Mouse (Mus musculus) forebrain, embryonic 13.5 days (tissue): Measurements from ENCODE around the gene Apbb1ip. TPM values are rescaled to one million over a fixed set of nuclear protein-coding genes. Genes with fewer than 3 reads are reported as not detected.

ENCODE experiments used
- ATAC-seq: fragments of 200-750 bp; cut with Nextera tagmentation; 2 replicates; pipeline ENCODE4 v1.8.0; 2017
- H3K27ac ChIP-seq: fragments of 300-500 bp; sonication (generic); 2 replicates; pipeline ENCODE4 v1.5.1; 2015; ENCODE audit warnings: inconsistent platforms, mild to moderate bottlenecking, moderate library complexity
- H3K27me3 ChIP-seq: fragments of 300-500 bp; sonication (generic); 2 replicates; pipeline ENCODE4 v1.6.1; 2015; ENCODE audit warnings: mild to moderate bottlenecking, inconsistent platforms
- H3K36me3 ChIP-seq: fragments of 300-500 bp; sonication (generic); 2 replicates; pipeline ENCODE4 v1.6.1; 2015; ENCODE audit warnings: mild to moderate bottlenecking, inconsistent platforms; ENCODE audit not compliant: poor library complexity, severe bottlenecking
- H3K4me1 ChIP-seq: fragments of 300-500 bp; sonication (generic); 2 replicates; pipeline ENCODE4 v1.6.1; 2015; ENCODE audit warnings: inconsistent platforms
- H3K4me2 ChIP-seq: fragments of 300-500 bp; sonication (generic); 2 replicates; pipeline ENCODE4 v1.6.1; 2015; ENCODE audit warnings: inconsistent platforms, mild to moderate bottlenecking, moderate library complexity
- H3K4me3 ChIP-seq: fragments of 300-500 bp; sonication (generic); 2 replicates; pipeline ENCODE4 v1.5.1; 2015; ENCODE audit warnings: mild to moderate bottlenecking, inconsistent platforms
- H3K9ac ChIP-seq: fragments of 300-500 bp; sonication (generic); 2 replicates; pipeline ENCODE4 v1.6.1; 2015; ENCODE audit warnings: mild to moderate bottlenecking, inconsistent platforms
- H3K9me3 ChIP-seq: fragments of 300-500 bp; sonication (generic); replicated peaks from 2 replicates; pipeline ENCODE4 v1.6.1; 2016; ENCODE audit warnings: inconsistent platforms
- WGBS: fragments of 180-500 bp; shearing (Covaris S2); methylation state at CpG from one replicate; pipeline ENCODE4 v1.1.7; 2015; 5-methylcytosine and 5-hydroxymethylcytosine counted together
- polyA plus RNA-seq: library from polyadenylated mRNA; unstranded; fragments of >200 nt; fragmentation: Nextera tagmentation; extraction: Ambion mirVana; gene quantifications from 2 replicates; pipeline ENCODE4 v1.2.1, GENCODE M21; 2015

Gene Apbb1ip
- polyA plus RNA-seq, 1 experiment from 2014 or later, result 0.61 TPM

GRCm38 (mm10) chr2:22776568-22777230 is 2.8 kb downstream of the Apbb1ip start:
- H3K27me3 ChIP-seq, result peaks cover 13% of the 10 kb centered on the region; the same call in 1 of the 2 replicates
- ATAC-seq, result no peak
- peaks cover 8% of the 10 kb centered on the region; the same call in 1 of the 2 replicates for H3K4me1 ChIP-seq
- H3K27ac ChIP-seq, result no peak overlapping the region
- H3K4me3 ChIP-seq, result no peak overlapping the region
- WGBS, result 70% methylated on average over 2 of the region's 2 CpGs
- no peak overlapping the region for H3K4me2 ChIP-seq
- H3K9ac ChIP-seq, result no peak overlapping the region
- H3K9me3 ChIP-seq, result no peaks in the 10 kb centered on the region
- no peaks in the 10 kb centered on the region for H3K36me3 ChIP-seq

GRCm38 (mm10) chr2:22777757-22778156 is 3.9 kb downstream of the Apbb1ip start:
- no peaks in the 10 kb centered on the region for H3K9me3 ChIP-seq
- peaks cover 13% of the 10 kb centered on the region; the same call in 1 of the 2 replicates for H3K27me3 ChIP-seq
- no peak overlapping the region for H3K27ac ChIP-seq
- H3K4me2 ChIP-seq, result no peak overlapping the region
- H3K4me3 ChIP-seq, result no peak overlapping the region
- peaks cover 8% of the 10 kb centered on the region; the same call in 1 of the 2 replicates for H3K4me1 ChIP-seq
- H3K9ac ChIP-seq, result no peak overlapping the region
- ATAC-seq, result no peak
- no peaks in the 10 kb centered on the region for H3K36me3 ChIP-seq
- 89% methylated on average over 3 of the region's 3 CpGs for whole genome bisulfite sequencing

GRCm38 (mm10) chr2:22780884-22781283 is 7.0 kb downstream of the Apbb1ip start:
- Histone ChIP-seq H3K9me3 (no peaks in the 10 kb centered on the region), H3K9ac (no peak overlapping the region), H3K36me3 (no peaks in the 10 kb centered on the region), H3K27me3 (no peaks in the 10 kb centered on the region), H3K4me2 (no peak overlapping the region), H3K27ac (no peak overlapping the region), H3K4me3 (no peak overlapping the region), H3K4me1 (no peaks in the 10 kb centered on the region)
- WGBS, result 49% methylated on average over 1 of the region's 1 CpGs
- ATAC-seq, result no peak

GRCm38 (mm10) chr2:22781387-22782009 is 7.6 kb downstream of the Apbb1ip start:
- Histone ChIP-seq H3K27me3 (no peaks in the 10 kb centered on the region), H3K4me2 (no peak overlapping the region), H3K9ac (no peak overlapping the region), H3K4me1 (no peaks in the 10 kb centered on the region), H3K27ac (no peak overlapping the region), H3K9me3 (no peaks in the 10 kb centered on the region), H3K36me3 (no peaks in the 10 kb centered on the region), H3K4me3 (no peak overlapping the region)
- WGBS, result 71% methylated on average over 4 of the region's 4 CpGs
- no peak for ATAC-seq

- Histone ChIP-seq H3K36me3 (no peaks in the 10 kb centered on the region), H3K9me3 (no peaks in the 10 kb centered on the region), H3K9ac (no peak overlapping the region), H3K4me2 (no peak overlapping the region), H3K4me1 (no peaks in the 10 kb centered on the region), H3K27me3 (no peaks in the 10 kb centered on the region), H3K4me3 (no peak overlapping the region), H3K27ac (no peak overlapping the region)
- no peak for ATAC-seq
- WGBS, result 85% methylated on average over 3 of the region's 3 CpGs
These were observed 8.2 kb downstream of the Apbb1ip start for GRCm38 (mm10) chr2:22782057-22782456.

- Histone ChIP-seq H3K27ac (no peak overlapping the region), H3K4me2 (no peak overlapping the region), H3K4me1 (no peaks in the 10 kb centered on the region), H3K4me3 (no peak overlapping the region), H3K27me3 (no peaks in the 10 kb centered on the region), H3K9me3 (no peaks in the 10 kb centered on the region), H3K9ac (no peak overlapping the region), H3K36me3 (no peaks in the 10 kb centered on the region)
- ATAC-seq, result no peak
- 92% methylated on average over 2 of the region's 2 CpGs for WGBS
These were observed 9.3 kb downstream of the Apbb1ip start for GRCm38 (mm10) chr2:22783137-22783638.

GRCm38 (mm10) chr2:22784186-22784585 is 10.3 kb downstream of the Apbb1ip start:
- Histone ChIP-seq H3K9ac (no peak overlapping the region), H3K9me3 (no peaks in the 10 kb centered on the region), H3K36me3 (no peaks in the 10 kb centered on the region), H3K4me1 (no peaks in the 10 kb centered on the region), H3K4me2 (no peak overlapping the region), H3K27ac (no peak overlapping the region), H3K4me3 (no peak overlapping the region), H3K27me3 (no peaks in the 10 kb centered on the region)
- 88% methylated on average over 3 of the region's 3 CpGs for WGBS
- no peak for ATAC-seq

- 62% methylated on average over 1 of the region's 1 CpGs for WGBS
- Histone ChIP-seq H3K4me1 (no peaks in the 10 kb centered on the region), H3K9me3 (no peaks in the 10 kb centered on the region), H3K27me3 (no peaks in the 10 kb centered on the region), H3K27ac (no peak overlapping the region), H3K4me3 (no peak overlapping the region), H3K36me3 (no peaks in the 10 kb centered on the region), H3K4me2 (no peak overlapping the region), H3K9ac (no peak overlapping the region)
- ATAC-seq, result no peak
These were observed 10.9 kb downstream of the Apbb1ip start for GRCm38 (mm10) chr2:22784771-22785170.

GRCm38 (mm10) chr2:22788658-22789057 is 14.8 kb downstream of the Apbb1ip start:
- Histone ChIP-seq H3K4me2 (no peak overlapping the region), H3K9ac (no peak overlapping the region), H3K36me3 (no peaks in the 10 kb centered on the region), H3K27ac (no peak overlapping the region), H3K27me3 (no peaks in the 10 kb centered on the region), H3K4me3 (no peak overlapping the region), H3K4me1 (no peaks in the 10 kb centered on the region), H3K9me3 (no peaks in the 10 kb centered on the region)
- ATAC-seq, result no peak
- WGBS, result 93% methylated on average over 2 of the region's 2 CpGs

GRCm38 (mm10) chr2:22789576-22789975 is 15.7 kb downstream of the Apbb1ip start:
- no peaks in the 10 kb centered on the region for H3K4me1 ChIP-seq
- 68% methylated on average over 1 of the region's 1 CpGs for WGBS
- no peak overlapping the region for H3K4me3 ChIP-seq
- no peaks in the 10 kb centered on the region for H3K36me3 ChIP-seq
- no peak overlapping the region for H3K9ac ChIP-seq
- H3K27me3 ChIP-seq, result no peaks in the 10 kb centered on the region
- H3K4me2 ChIP-seq, result no peak overlapping the region
- no peak overlapping the region for H3K27ac ChIP-seq
- no peak for ATAC-seq
- no peaks in the 10 kb centered on the region for H3K9me3 ChIP-seq

GRCm38 (mm10) chr2:22790435-22790834 is 16.5 kb downstream of the Apbb1ip start:
- no peaks in the 10 kb centered on the region for H3K4me1 ChIP-seq
- H3K27ac ChIP-seq, result no peak overlapping the region
- H3K9ac ChIP-seq, result no peak overlapping the region
- H3K4me3 ChIP-seq, result no peak overlapping the region
- H3K27me3 ChIP-seq, result no peaks in the 10 kb centered on the region
- ATAC-seq, result no peak
- WGBS, result 43% methylated on average over 1 of the region's 1 CpGs
- no peaks in the 10 kb centered on the region for H3K36me3 ChIP-seq
- H3K9me3 ChIP-seq, result no peaks in the 10 kb centered on the region
- H3K4me2 ChIP-seq, result no peak overlapping the region

- no peak overlapping the region for H3K4me3 ChIP-seq
- no peak overlapping the region for H3K4me2 ChIP-seq
- no peak for ATAC-seq
- H3K4me1 ChIP-seq, result no peaks in the 10 kb centered on the region
- 73% methylated on average over 3 of the region's 3 CpGs for WGBS
- H3K36me3 ChIP-seq, result no peaks in the 10 kb centered on the region
- no peak overlapping the region for H3K9ac ChIP-seq
- no peak overlapping the region for H3K27ac ChIP-seq
- no peaks in the 10 kb centered on the region for H3K9me3 ChIP-seq
- no peaks in the 10 kb centered on the region for H3K27me3 ChIP-seq
These were observed 21.2 kb downstream of the Apbb1ip start for GRCm38 (mm10) chr2:22795087-22795486.
